Mouse (Mus musculus) lung, adult 2 months (tissue): ENCODE data around the gene Mcl1. TPM values are rescaled to one million over a fixed set of nuclear protein-coding genes. Genes with fewer than 3 reads are reported as not detected.
"Not testable (repeated sequence)": the region's sequence is repeated elsewhere in the genome, so short reads cannot be mapped to it uniquely, and the experiment has no call there.

Experiments used
- DNase-seq: peaks from one replicate; pipeline ENCODE4 v3.0.0; 2022
- H3K4me1 ChIP-seq: fragments of 200-500 bp; 2 replicates; pipeline ENCODE4 v1.6.1; 2011; ENCODE audit warnings: low read length; ENCODE audit not compliant: control insufficient read depth, insufficient read depth
- H3K4me3 ChIP-seq: fragments of 200-500 bp; replicated peaks from 2 replicates; pipeline ENCODE3; 2011; ENCODE audit warnings: low read depth, mild to moderate bottlenecking, control low read depth, low read length; ENCODE audit errors: extremely low read depth
- CTCF ChIP-seq: fragments of 200-500 bp; IDR thresholded peaks from 2 replicates; pipeline ENCODE4 v1.5.1; 2011; ENCODE audit warnings: mild to moderate bottlenecking, low read length, control low read depth; ENCODE audit not compliant: insufficient read depth
- POLR2A ChIP-seq: fragments of 200-500 bp; IDR thresholded peaks from 2 replicates; pipeline ENCODE4 v1.6.1; 2011; ENCODE audit warnings: low read depth, mild to moderate bottlenecking, control low read depth, low read length, borderline replicate concordance; ENCODE audit errors: extremely low read depth
- WGBS: fragments of 180-500 bp; shearing (Covaris S2); methylation state at CpG from one replicate; pipeline ENCODE4 v1.1.7; 2018; 5-methylcytosine and 5-hydroxymethylcytosine counted together
- polyA plus RNA-seq: library from polyadenylated mRNA; depleted of rRNA; stranded (reverse); fragments of >200 nt; gene quantifications from 2 replicates; pipeline ENCODE4 v1.2.3, GENCODE M21; 2012

Mcl1 gene
- polyA plus RNA-seq, 1 experiment = 89.2 TPM

DNA sequence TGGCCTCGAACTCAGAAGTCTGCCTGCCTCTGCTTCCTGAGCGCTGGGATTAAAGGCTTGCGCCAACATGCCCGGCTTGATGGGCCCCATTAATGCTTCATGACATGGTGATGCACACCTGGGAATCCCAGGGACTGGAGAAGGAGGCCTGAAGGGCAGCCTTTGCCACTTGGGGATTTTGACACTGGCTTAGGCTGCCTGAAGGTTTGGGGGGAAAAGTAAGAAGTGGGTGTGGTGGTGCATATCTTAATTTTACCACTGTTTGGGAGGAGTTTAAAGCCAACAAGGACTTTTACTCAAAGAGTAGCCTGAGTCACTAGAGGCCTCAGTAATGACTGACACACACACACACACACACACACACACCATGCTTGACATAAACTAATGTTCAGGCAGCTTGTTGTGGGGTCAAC lies 6.4 kb downstream of the Mcl1 start:
- TF ChIP-seq CTCF = no peak
- no peak for TF ChIP-seq POLR2A
- Histone ChIP-seq H3K4me1 (peaks cover 61% of the 10 kb centered on the region), H3K4me3 (no peak overlapping the region)
- WGBS = 70% methylated on average over 4 of the region's 4 CpGs
- peak; percentile 32 for DNase-seq

GRCm38 (mm10) chr3:95666124-95666844 lies 7.7 kb downstream of the Mcl1 start:
- H3K4me3 ChIP-seq = no peak overlapping the region
- 23% methylated on average over 6 of the region's 6 CpGs for WGBS
- H3K4me1 ChIP-seq = peaks cover 61% of the 10 kb centered on the region
- TF ChIP-seq CTCF = no peak
- no peak for TF ChIP-seq POLR2A
- peak; percentile 75 for DNase-seq

DNA sequence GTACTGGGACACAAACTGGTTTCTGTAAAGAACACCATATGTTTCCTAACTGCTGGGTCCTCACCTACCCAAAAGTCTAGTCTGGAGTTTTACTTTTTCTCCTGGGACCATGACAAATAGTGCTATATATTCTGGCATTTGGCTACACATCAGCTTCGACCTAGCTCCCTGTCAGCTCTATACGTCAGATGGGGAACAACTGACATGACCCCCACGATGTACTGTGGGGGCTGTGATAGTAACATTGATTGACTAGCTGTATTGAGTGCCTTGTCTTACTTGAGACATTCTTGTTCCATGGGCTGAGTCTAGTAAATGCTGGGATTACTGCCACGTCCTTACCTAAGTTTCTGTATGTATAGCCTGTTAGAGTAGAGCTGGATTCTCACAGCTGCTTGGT lies 8.9 kb downstream of the Mcl1 start:
- WGBS = 19% methylated on average over 4 of the region's 4 CpGs
- TF ChIP-seq CTCF (no peak), POLR2A (no peak)
- DNase-seq = no peak
- Histone ChIP-seq H3K4me3 (no peak overlapping the region), H3K4me1 (peaks cover 70% of the 10 kb centered on the region)

GRCm38 (mm10) chr3:95668026-95668425 lies 9.4 kb downstream of the Mcl1 start:
- no peak for TF ChIP-seq CTCF
- peak; percentile 43; the same call in 1 of the 2 replicates for TF ChIP-seq POLR2A
- Histone ChIP-seq H3K4me1 (peaks cover 70% of the 10 kb centered on the region), H3K4me3 (peak overlapping the region; percentile 25)
- DNase-seq = peak; percentile 63
- 4% methylated on average over 7 of the region's 7 CpGs for WGBS

- WGBS = 2% methylated on average over 7 of the region's 7 CpGs
- H3K4me1 ChIP-seq = peaks cover 72% of the 10 kb centered on the region
- TF ChIP-seq POLR2A = peak; percentile 9; the same call in 1 of the 2 replicates
- no peak for TF ChIP-seq CTCF
- DNase-seq = peak; percentile 50
- H3K4me3 ChIP-seq = no peak overlapping the region
Observed at GRCm38 (mm10) chr3:95668589-95669308, 10.2 kb downstream of the Mcl1 start.

GRCm38 (mm10) chr3:95669309-95669665 lies 10.7 kb downstream of the Mcl1 start:
- Histone ChIP-seq H3K4me3 (no peak overlapping the region), H3K4me1 (peaks cover 70% of the 10 kb centered on the region)
- no peak for DNase-seq
- TF ChIP-seq POLR2A (no peak), CTCF (no peak)
- 62% methylated on average over 3 of the region's 3 CpGs for WGBS

DNA sequence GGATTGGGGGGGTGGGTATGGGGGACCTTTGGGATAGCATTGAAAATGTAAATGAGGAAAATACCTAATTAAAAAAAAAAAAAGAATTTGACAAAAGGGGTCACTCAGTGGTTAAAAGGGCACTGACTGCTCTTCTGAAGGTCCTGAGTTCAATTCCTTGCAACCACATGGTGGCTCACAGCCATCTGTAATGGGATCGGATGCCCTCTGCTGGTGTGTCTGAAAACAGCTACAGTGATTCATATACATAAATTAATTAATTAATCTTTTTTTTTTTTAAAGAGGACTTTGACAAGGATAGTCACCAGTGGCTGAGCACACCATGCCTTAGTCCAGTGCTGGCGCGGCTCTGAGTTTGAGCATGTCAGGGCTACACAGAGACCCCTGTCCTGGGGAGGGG lies 11.8 kb downstream of the Mcl1 start:
- peaks cover 73% of the 10 kb centered on the region for H3K4me1 ChIP-seq
- DNase-seq, H3K4me3 ChIP-seq: not testable (repeated sequence)
- 92% methylated on average over 3 of the region's 3 CpGs for WGBS

- no peak overlapping the region for H3K4me3 ChIP-seq
- peaks cover 74% of the 10 kb centered on the region for H3K4me1 ChIP-seq
- WGBS = 68% methylated on average over 5 of the region's 5 CpGs
- TF ChIP-seq POLR2A (no peak), CTCF (no peak)
- DNase-seq = no peak
Observed at GRCm38 (mm10) chr3:95671201-95671600, 12.6 kb downstream of the Mcl1 start.

- H3K4me1 ChIP-seq = peaks cover 71% of the 10 kb centered on the region
- WGBS = 7% methylated on average over 3 of the region's 3 CpGs
- DNase-seq = peak; percentile 41
- 0 out of 2 replicates have a peak, but pooled peaks have one; percentile 9 for TF ChIP-seq POLR2A
- no peak for TF ChIP-seq CTCF
- no peak overlapping the region for H3K4me3 ChIP-seq
Observed at GRCm38 (mm10) chr3:95672461-95672860, 13.9 kb downstream of the Mcl1 start.

- WGBS = 33% methylated on average over 10 of the region's 10 CpGs
- H3K4me1 ChIP-seq = peaks cover 65% of the 10 kb centered on the region
Observed at GRCm38 (mm10) chr3:95672861-95673706, 14.5 kb downstream of the Mcl1 start.

More at GRCm38 (mm10) chr3:95672861-95673706, 14.5 kb downstream of the Mcl1 start:
- TF ChIP-seq CTCF (no peak), POLR2A (no peak)
- H3K4me3 ChIP-seq = no peak overlapping the region
- peak; percentile 58 for DNase-seq
